Mouse (Mus musculus): ENCODE data around the gene Prrx2. TPM values are rescaled to one million over a fixed set of nuclear protein-coding genes. Genes with fewer than 3 reads are reported as not detected.

The Prrx2 gene
- polyA plus RNA-seq, 1 experiment from 2014 or later, result 3.6 TPM

- WGBS, result 42% methylated on average over 7 of the region's 7 CpGs
- Histone ChIP-seq H3K4me2 (ENCODE audit: low read length) (peak overlapping the region; percentile 98), H3K4me1 (replicated peaks; ENCODE audit: control insufficient read depth, insufficient read depth, low read length) (peaks cover 21% of the 10 kb centered on the region), H3K27ac (ENCODE audit: low read depth) (no peak overlapping the region), H3K36me3 (ENCODE audit: control insufficient read depth, insufficient read depth, low read length) (no peaks in the 10 kb centered on the region), H3K27me3 (replicated peaks; ENCODE audit: control insufficient read depth, insufficient read depth, low read length) (peaks cover 21% of the 10 kb centered on the region), H3K9ac (ENCODE audit: low read length) (peak overlapping the region; percentile 49; the same call in 1 of the 2 replicates), H3K4me3 (ENCODE audit: low read depth, low read length) (no peak overlapping the region), H3K9me3 (ENCODE audit: control insufficient read depth, low read length) (no peaks in the 10 kb centered on the region)
- DNase-seq (ENCODE audit: low spot score) (no peak), ATAC-seq (replicated peaks; ENCODE audit: low FRiP score, low TSS enrichment, low read depth) (no peak)
Observed at GRCm38 (mm10) chr2:30800671-30801066, 34.1 kb upstream of the Prrx2 start.

- H3K4me3 ChIP-seq (ENCODE audit: low read depth, low read length), result peak overlapping the region; percentile 43
- no peaks in the 10 kb centered on the region for H3K36me3 ChIP-seq (ENCODE audit: control insufficient read depth, insufficient read depth, low read length)
- no peak overlapping the region for H3K27ac ChIP-seq (ENCODE audit: low read depth)
- no peaks in the 10 kb centered on the region for H3K9me3 ChIP-seq (ENCODE audit: control insufficient read depth, low read length)
- under 1% methylated on average over 77 of the region's 77 CpGs for WGBS
- peaks cover 21% of the 10 kb centered on the region for H3K27me3 ChIP-seq (replicated peaks; ENCODE audit: control insufficient read depth, insufficient read depth, low read length)
- DNase-seq (ENCODE audit: low spot score), result peak; percentile 78
- ATAC-seq (replicated peaks; ENCODE audit: low FRiP score, low TSS enrichment, low read depth), result peak; percentile 57
- peak overlapping the region; percentile 98 for H3K4me2 ChIP-seq (ENCODE audit: low read length)
- peaks cover 17% of the 10 kb centered on the region for H3K4me1 ChIP-seq (replicated peaks; ENCODE audit: control insufficient read depth, insufficient read depth, low read length)
- H3K9ac ChIP-seq (ENCODE audit: low read length), result peak overlapping the region; percentile 49
Observed at GRCm38 (mm10) chr2:30801067-30801852, 33.5 kb upstream of the Prrx2 start.

GRCm38 (mm10) chr2:30803604-30804003 lies 31.2 kb upstream of the Prrx2 start, which contains the start of gene 1700001O22Rik:
1700001O22Rik (minus strand) TSS chr2:30803661.
- no peaks in the 10 kb centered on the region for H3K9me3 ChIP-seq (ENCODE audit: control insufficient read depth, low read length)
- H3K36me3 ChIP-seq (ENCODE audit: control insufficient read depth, insufficient read depth, low read length), result no peaks in the 10 kb centered on the region
- no peak within 1 kb of the TSS for H3K27ac ChIP-seq (ENCODE audit: low read depth)
- no peak for ATAC-seq (replicated peaks; ENCODE audit: low FRiP score, low TSS enrichment, low read depth)
- H3K4me1 ChIP-seq (replicated peaks; ENCODE audit: control insufficient read depth, insufficient read depth, low read length), result peaks cover 15% of the 10 kb centered on the region
- no peak within 1 kb of the TSS for H3K4me3 ChIP-seq (ENCODE audit: low read depth, low read length)
- 91% methylated on average over 3 of the region's 3 CpGs for WGBS
- no peak for DNase-seq (ENCODE audit: low spot score)
- no peak within 1 kb of the TSS for H3K4me2 ChIP-seq (ENCODE audit: low read length)
- H3K9ac ChIP-seq (ENCODE audit: low read length), result no peak within 1 kb of the TSS
- H3K27me3 ChIP-seq (replicated peaks; ENCODE audit: control insufficient read depth, insufficient read depth, low read length), result peaks cover 21% of the 10 kb centered on the region

GRCm38 (mm10) chr2:30805983-30806382 lies 28.8 kb upstream of the Prrx2 start:
- peaks cover 28% of the 10 kb centered on the region for H3K4me1 ChIP-seq (replicated peaks; ENCODE audit: control insufficient read depth, insufficient read depth, low read length)

GRCm38 (mm10) chr2:30807147-30807647 lies 27.6 kb upstream of the Prrx2 start:
- 9% methylated on average over 28 of the region's 28 CpGs for WGBS
- ATAC-seq (replicated peaks; ENCODE audit: low FRiP score, low TSS enrichment, low read depth), result no peak; the same call in 1 of the 2 replicates

More at GRCm38 (mm10) chr2:30805983-30806382, 28.8 kb upstream of the Prrx2 start:
- Histone ChIP-seq H3K27me3 (replicated peaks; ENCODE audit: control insufficient read depth, insufficient read depth, low read length) (peaks cover 10% of the 10 kb centered on the region), H3K36me3 (ENCODE audit: control insufficient read depth, insufficient read depth, low read length) (0 out of 2 replicates have a peak, but pooled peaks cover 2% of the 10 kb centered on the region), H3K4me2 (ENCODE audit: low read length) (no peak overlapping the region), H3K4me3 (ENCODE audit: low read depth, low read length) (no peak overlapping the region), H3K9me3 (ENCODE audit: control insufficient read depth, low read length) (no peaks in the 10 kb centered on the region), H3K27ac (ENCODE audit: low read depth) (no peak overlapping the region), H3K9ac (ENCODE audit: low read length) (no peak overlapping the region)
- ATAC-seq (replicated peaks; ENCODE audit: low FRiP score, low TSS enrichment, low read depth), result no peak
- 87% methylated on average over 2 of the region's 2 CpGs for WGBS
- no peak for DNase-seq (ENCODE audit: low spot score)

GRCm38 (mm10) chr2:30807648-30808295 lies 27.0 kb upstream of the Prrx2 start, which contains the start of gene Ntmt1:
Ntmt1 (plus strand) TSS chr2:30807826.
- Histone ChIP-seq H3K27ac (ENCODE audit: low read depth) (peak within 1 kb of the TSS; percentile 84), H3K4me3 (ENCODE audit: low read depth, low read length) (peak within 1 kb of the TSS; percentile 97), H3K9ac (ENCODE audit: low read length) (peak within 1 kb of the TSS; percentile 94), H3K9me3 (ENCODE audit: control insufficient read depth, low read length) (no peaks in the 10 kb centered on the region), H3K27me3 (replicated peaks; ENCODE audit: control insufficient read depth, insufficient read depth, low read length) (no peaks in the 10 kb centered on the region), H3K36me3 (ENCODE audit: control insufficient read depth, insufficient read depth, low read length) (peaks cover 11% of the 10 kb centered on the region; the same call in 1 of the 2 replicates), H3K4me1 (replicated peaks; ENCODE audit: control insufficient read depth, insufficient read depth, low read length) (peaks cover 19% of the 10 kb centered on the region; the same call in 1 of the 2 replicates), H3K4me2 (ENCODE audit: low read length) (peak within 1 kb of the TSS; percentile 99)
- 0% methylated on average over 44 of the region's 44 CpGs for WGBS
- DNase-seq (ENCODE audit: low spot score) (peak; percentile 100), ATAC-seq (replicated peaks; ENCODE audit: low FRiP score, low TSS enrichment, low read depth) (peak; percentile 97)

More at GRCm38 (mm10) chr2:30807147-30807647, 27.6 kb upstream of the Prrx2 start:
- no peaks in the 10 kb centered on the region for H3K9me3 ChIP-seq (ENCODE audit: control insufficient read depth, low read length)
- H3K4me1 ChIP-seq (replicated peaks; ENCODE audit: control insufficient read depth, insufficient read depth, low read length), result peaks cover 19% of the 10 kb centered on the region; the same call in 1 of the 2 replicates
- peak overlapping the region; percentile 52 for H3K9ac ChIP-seq (ENCODE audit: low read length)
- peaks cover 4% of the 10 kb centered on the region for H3K27me3 ChIP-seq (replicated peaks; ENCODE audit: control insufficient read depth, insufficient read depth, low read length)
- H3K4me2 ChIP-seq (ENCODE audit: low read length), result peak overlapping the region; percentile 99
- DNase-seq (ENCODE audit: low spot score), result no peak
- peak overlapping the region; percentile 97 for H3K4me3 ChIP-seq (ENCODE audit: low read depth, low read length)
- H3K27ac ChIP-seq (ENCODE audit: low read depth), result peak overlapping the region; percentile 59; the same call in 1 of the 2 replicates
- peaks cover 5% of the 10 kb centered on the region; the same call in 1 of the 2 replicates for H3K36me3 ChIP-seq (ENCODE audit: control insufficient read depth, insufficient read depth, low read length)

- WGBS, result 2% methylated on average over 10 of the region's 10 CpGs
- Histone ChIP-seq H3K9me3 (ENCODE audit: control insufficient read depth, low read length) (no peaks in the 10 kb centered on the region), H3K4me1 (replicated peaks; ENCODE audit: control insufficient read depth, insufficient read depth, low read length) (peaks cover 19% of the 10 kb centered on the region; the same call in 1 of the 2 replicates), H3K9ac (ENCODE audit: low read length) (peak overlapping the region; percentile 94), H3K36me3 (ENCODE audit: control insufficient read depth, insufficient read depth, low read length) (peaks cover 15% of the 10 kb centered on the region), H3K4me2 (ENCODE audit: low read length) (peak overlapping the region; percentile 99), H3K27ac (ENCODE audit: low read depth) (peak overlapping the region; percentile 84), H3K4me3 (ENCODE audit: low read depth, low read length) (peak overlapping the region; percentile 97), H3K27me3 (replicated peaks; ENCODE audit: control insufficient read depth, insufficient read depth, low read length) (no peaks in the 10 kb centered on the region)
- DNase-seq (ENCODE audit: low spot score) (no peak), ATAC-seq (replicated peaks; ENCODE audit: low FRiP score, low TSS enrichment, low read depth) (peak; percentile 4; the same call in 1 of the 2 replicates)
Observed at GRCm38 (mm10) chr2:30808296-30808655, 26.5 kb upstream of the Prrx2 start.

GRCm38 (mm10) chr2:30809503-30809902 lies 25.3 kb upstream of the Prrx2 start:
- ATAC-seq (replicated peaks; ENCODE audit: low FRiP score, low TSS enrichment, low read depth), result no peak
- 53% methylated on average over 5 of the region's 5 CpGs for WGBS
- no peak overlapping the region; the same call in 1 of the 2 replicates for H3K9ac ChIP-seq (ENCODE audit: low read length)
- no peaks in the 10 kb centered on the region for H3K9me3 ChIP-seq (ENCODE audit: control insufficient read depth, low read length)
- no peak for DNase-seq (ENCODE audit: low spot score)
- H3K4me1 ChIP-seq (replicated peaks; ENCODE audit: control insufficient read depth, insufficient read depth, low read length), result peaks cover 19% of the 10 kb centered on the region; the same call in 1 of the 2 replicates
- H3K27me3 ChIP-seq (replicated peaks; ENCODE audit: control insufficient read depth, insufficient read depth, low read length), result no peaks in the 10 kb centered on the region
- H3K36me3 ChIP-seq (ENCODE audit: control insufficient read depth, insufficient read depth, low read length), result peaks cover 27% of the 10 kb centered on the region
- H3K4me2 ChIP-seq (ENCODE audit: low read length), result peak overlapping the region; percentile 99
- 0 out of 2 replicates have a peak overlapping the region, but pooled peaks have one; percentile 4 for H3K4me3 ChIP-seq (ENCODE audit: low read depth, low read length)
- H3K27ac ChIP-seq (ENCODE audit: low read depth), result no peak overlapping the region

Data from intestine, embryonic 14.5 days (tissue).